Mouse (Mus musculus) brown adipose tissue, adult 24 weeks (tissue): Measurements from ENCODE around the gene Prkce. TPM values are rescaled to one million over a fixed set of nuclear protein-coding genes. Genes with fewer than 3 reads are reported as not detected.

Experiments
- H3K27ac ChIP-seq: fragments of 200-500 bp; replicated peaks from 2 replicates; pipeline ENCODE4 v1.5.1; 2012; ENCODE audit warnings: low read depth, mild to moderate bottlenecking, low read length
- H3K4me1 ChIP-seq: fragments of 200-500 bp; 2 replicates; pipeline ENCODE4 v1.6.1; 2012; ENCODE audit warnings: low read length, mixed read lengths; ENCODE audit not compliant: control insufficient read depth, insufficient read depth, insufficient read length
- H3K4me3 ChIP-seq: fragments of 200-500 bp; 2 replicates; pipeline ENCODE4 v1.5.1; 2012; ENCODE audit warnings: low read depth, mild to moderate bottlenecking, low read length, moderate library complexity; ENCODE audit not compliant: insufficient read depth
- polyA plus RNA-seq: library from polyadenylated mRNA; stranded (reverse); fragments of >200 nt; gene quantifications from 2 replicates; pipeline ENCODE4 v1.2.4, GENCODE M21; 2012; ENCODE audit not compliant: missing spikeins, insufficient read depth, insufficient read length

Gene Prkce
- polyA plus RNA-seq, 1 experiment = 18.0 TPM

DNA sequence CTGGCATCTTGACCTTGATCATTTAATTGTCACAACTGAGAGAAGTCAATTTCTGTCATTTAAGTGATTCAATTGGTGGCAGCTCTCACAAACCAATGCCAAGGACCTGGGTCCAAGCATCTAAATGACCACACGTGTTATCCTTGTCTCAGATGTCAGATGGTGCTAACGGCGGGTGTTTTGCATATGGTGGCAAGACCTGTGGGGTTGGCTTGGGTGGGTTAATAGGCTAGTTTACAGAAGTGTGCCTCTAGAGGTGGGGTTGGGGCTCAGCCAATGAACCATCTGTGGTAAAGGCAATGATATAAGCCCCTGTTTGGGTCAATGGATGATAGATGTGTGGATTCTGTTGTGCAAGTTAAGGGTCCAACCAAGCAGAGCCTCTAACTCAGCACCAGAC is 403.7 kb downstream of the Prkce start:
- H3K4me1 ChIP-seq = no peaks in the 10 kb centered on the region
- H3K27ac ChIP-seq = no peak overlapping the region
- H3K4me3 ChIP-seq = no peak overlapping the region

DNA sequence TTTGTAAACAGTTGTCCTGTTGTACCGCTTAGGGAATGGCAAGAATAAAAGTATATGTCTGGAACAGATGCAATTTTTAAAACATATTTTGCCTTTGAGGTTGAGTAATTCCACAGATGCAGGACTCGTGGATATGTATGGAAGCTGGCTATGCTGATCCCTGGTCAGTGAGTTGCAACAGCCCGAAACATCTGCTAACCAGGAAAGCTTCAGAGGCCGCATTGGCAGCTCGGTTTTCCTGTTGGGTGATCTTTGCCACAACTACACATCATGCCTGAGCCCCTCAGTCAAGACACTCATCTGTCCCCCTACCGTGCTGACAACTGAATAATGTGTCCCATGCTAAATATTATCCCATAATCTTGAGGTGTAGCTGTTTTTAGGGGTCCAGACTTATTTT is 404.6 kb downstream of the Prkce start:
- Histone ChIP-seq H3K4me1 (no peaks in the 10 kb centered on the region), H3K27ac (no peak overlapping the region), H3K4me3 (no peak overlapping the region)

DNA sequence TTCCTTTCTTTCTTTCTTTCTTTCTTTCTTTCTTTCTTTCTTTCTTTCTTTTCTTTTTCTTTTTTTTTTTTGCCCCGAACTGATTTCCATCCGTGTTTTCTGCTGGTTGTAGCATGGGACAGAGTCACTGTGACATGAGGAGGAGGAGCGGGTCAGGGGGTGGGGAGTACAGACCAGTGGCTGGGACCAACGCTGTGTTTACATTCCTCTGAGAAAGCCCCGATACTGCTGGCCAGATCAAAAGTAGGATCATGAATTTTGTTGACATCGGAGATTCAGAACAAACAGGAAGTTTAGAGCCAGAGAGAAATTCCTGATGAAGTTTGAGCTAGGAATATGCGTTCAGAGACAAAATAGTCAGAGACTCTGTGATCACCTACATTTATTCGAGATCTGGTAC is 405.0 kb downstream of the Prkce start:
- H3K27ac ChIP-seq = no peak overlapping the region
- no peaks in the 10 kb centered on the region for H3K4me1 ChIP-seq
- H3K4me3 ChIP-seq = no peak overlapping the region

DNA sequence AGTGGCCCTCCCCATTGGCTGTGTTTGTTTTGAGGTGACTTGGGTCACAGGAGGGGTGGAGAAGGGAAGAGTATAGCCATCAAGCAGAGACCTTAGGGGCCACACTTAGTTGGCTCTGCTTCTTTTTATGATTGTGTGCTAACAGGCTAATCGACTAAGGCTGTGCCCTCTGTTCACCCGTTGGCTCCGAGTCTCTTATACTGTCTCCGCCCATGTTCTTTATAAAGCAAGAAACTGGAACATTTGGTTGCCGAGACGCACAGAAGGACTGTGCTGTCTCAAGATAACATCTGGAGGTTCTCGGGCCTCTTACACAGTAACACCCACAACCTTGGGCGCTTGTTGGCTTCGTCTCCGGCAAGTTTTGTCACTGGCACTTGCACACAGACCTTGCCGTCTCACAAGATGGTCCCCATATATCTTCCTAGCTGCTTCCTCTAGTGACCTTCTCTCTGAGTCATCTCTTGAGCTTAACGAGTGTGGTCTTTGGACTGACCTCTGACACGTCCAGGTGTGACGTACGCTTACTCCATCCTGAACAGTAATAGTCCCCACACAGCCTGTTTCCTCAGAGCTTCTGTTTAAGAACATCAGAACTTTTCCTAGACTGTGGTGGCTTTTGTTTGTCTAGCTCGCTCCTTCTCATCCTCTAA is 406.1 kb downstream of the Prkce start:
- Histone ChIP-seq H3K4me1 (no peaks in the 10 kb centered on the region), H3K27ac (no peak overlapping the region), H3K4me3 (no peak overlapping the region)

DNA sequence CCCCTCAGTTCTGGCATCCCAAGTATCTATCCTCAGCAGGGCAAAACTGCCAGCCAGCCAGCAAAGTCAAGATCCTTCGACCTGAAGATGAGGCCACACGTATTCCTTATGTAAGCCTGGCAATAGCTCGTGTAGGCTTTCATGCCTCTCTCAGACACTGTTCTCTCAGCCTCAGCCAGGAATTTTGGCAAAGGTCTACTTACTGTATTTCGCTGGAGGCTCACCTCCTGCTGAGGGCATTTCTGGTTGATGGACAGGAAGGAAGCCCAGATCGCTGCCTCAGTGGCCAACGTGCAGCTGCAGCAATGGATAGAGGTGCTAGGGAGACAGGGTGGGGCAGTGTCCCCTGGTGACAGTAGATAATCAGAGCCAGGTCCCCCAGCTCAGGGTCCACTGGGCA is 413.1 kb downstream of the Prkce start:
- Histone ChIP-seq H3K4me3 (no peak overlapping the region), H3K4me1 (0 out of 2 replicates have a peak, but pooled peaks cover 2% of the 10 kb centered on the region)

DNA sequence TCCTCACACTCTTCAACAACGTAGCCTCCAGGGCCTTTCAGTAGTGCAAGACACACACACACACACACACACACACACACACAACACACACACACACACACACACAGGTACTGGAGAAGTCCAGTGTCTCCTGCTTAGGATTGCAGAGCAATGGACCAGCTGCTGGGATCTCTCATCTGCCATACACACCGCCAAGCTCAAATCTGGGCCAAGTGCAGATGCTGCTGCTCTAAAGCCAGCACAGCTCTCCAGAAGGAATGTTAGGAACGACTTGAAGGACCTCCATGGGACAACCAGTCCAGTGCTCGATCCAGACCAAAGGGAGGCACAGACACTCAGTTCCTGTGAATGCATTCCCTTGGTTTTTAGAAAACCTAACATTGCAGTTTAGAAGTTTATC is 414.8 kb downstream of the Prkce start:
- Histone ChIP-seq H3K27ac (no peak overlapping the region), H3K4me3 (no peak overlapping the region), H3K4me1 (0 out of 2 replicates have a peak, but pooled peaks cover 2% of the 10 kb centered on the region)

More for the DNA sequence above, 413.1 kb downstream of the Prkce start:
- H3K27ac ChIP-seq = no peak overlapping the region

DNA sequence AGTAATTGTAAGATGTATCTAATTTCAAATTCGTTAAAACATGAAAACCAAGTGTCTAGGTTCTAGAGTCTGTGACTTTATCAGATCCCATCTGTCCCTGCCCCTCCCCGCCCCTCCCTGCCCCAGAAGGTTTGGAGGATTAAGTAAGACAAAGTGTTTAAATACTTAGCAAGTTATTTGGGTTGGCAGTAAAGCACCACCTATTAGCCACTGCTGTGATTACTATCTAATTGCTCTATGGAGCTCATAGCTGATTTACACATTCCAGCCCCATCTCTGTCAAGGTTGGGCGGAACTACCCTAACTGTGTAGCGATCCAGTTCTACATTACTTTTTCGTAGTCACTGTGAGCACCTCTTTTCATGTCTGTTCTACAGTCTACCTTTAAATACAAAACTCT is 418.9 kb downstream of the Prkce start:
- Histone ChIP-seq H3K27ac (no peak overlapping the region), H3K4me1 (peaks cover 16% of the 10 kb centered on the region), H3K4me3 (no peak overlapping the region)

DNA sequence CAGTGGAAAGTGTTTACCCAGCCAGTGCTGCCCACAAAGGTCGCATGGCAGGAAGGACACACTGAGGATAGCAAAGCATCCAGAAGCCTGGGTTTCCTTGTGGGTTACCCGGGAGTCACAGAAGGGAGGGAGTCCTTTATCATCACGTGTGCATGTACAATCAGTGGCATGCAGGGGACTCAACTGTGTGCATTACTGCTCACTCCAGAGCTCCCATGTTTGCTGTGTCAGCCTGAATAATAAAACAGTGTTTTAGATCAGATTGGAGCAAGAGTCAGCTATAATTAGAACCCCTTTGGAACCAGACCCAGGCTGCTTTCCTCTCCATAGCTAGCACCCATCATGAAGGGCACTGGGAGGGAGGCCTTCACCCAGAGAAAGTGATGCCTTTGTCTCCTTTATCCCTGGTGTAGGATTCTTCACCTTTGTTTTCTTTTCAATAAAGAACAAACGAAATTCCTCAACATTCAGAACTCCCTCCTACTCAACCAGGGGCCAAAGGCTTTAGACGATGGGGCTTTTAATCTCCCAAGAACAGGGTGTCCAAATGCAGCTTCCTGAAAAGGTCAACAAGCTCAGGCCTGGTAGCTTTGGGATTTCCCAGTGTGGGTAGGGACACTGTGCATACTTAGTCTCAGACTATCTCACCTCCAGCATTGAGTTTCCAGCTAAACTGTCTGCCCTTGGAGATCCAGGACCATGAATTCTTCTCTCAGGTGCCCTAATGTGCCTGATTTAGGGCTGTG is 421.3 kb downstream of the Prkce start:
- Histone ChIP-seq H3K27ac (peak overlapping the region; percentile 37), H3K4me1 (peaks cover 23% of the 10 kb centered on the region), H3K4me3 (no peak overlapping the region)

DNA sequence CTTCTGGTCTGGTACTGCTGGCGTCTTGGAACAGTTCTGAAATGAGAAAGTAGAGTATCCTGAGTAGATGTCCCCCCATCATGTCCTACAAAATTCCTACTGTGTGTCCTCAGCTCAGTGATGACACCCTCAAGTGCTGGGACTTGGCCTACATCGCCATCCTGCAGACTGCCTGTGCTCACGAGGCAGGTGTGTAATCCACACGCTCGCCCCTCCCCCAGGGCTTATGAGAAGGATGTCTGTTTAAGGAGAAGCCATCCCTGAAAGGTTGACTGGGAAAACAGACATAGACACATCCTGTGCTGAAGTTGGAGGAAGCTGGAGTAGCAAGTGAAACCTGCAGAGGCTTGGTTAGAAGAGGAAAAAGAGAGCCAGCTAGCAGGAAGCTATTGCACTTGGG is 422.1 kb downstream of the Prkce start:
- peak overlapping the region; percentile 37 for H3K27ac ChIP-seq
- no peak overlapping the region for H3K4me3 ChIP-seq
- peaks cover 30% of the 10 kb centered on the region for H3K4me1 ChIP-seq

DNA sequence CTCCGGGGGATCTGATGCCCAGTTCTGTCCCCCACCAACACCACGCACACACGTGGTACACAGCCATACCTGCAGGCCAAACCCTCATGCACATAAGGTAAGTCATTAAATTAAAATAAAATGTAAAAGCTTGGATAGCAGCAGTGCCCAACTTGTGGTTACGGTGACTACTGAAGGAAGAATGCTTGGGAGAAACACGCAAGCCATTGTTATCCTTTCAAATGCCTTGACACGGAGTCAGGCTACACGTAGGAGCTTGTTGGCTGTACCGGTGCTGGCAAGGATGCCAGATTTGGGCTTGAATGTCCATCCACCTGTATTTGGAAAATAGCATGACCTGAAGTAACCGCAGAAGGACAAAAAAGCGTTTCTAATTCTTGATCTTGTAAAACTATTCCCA is 423.7 kb downstream of the Prkce start:
- Histone ChIP-seq H3K27ac (no peak overlapping the region), H3K4me1 (peaks cover 34% of the 10 kb centered on the region), H3K4me3 (no peak overlapping the region)

DNA sequence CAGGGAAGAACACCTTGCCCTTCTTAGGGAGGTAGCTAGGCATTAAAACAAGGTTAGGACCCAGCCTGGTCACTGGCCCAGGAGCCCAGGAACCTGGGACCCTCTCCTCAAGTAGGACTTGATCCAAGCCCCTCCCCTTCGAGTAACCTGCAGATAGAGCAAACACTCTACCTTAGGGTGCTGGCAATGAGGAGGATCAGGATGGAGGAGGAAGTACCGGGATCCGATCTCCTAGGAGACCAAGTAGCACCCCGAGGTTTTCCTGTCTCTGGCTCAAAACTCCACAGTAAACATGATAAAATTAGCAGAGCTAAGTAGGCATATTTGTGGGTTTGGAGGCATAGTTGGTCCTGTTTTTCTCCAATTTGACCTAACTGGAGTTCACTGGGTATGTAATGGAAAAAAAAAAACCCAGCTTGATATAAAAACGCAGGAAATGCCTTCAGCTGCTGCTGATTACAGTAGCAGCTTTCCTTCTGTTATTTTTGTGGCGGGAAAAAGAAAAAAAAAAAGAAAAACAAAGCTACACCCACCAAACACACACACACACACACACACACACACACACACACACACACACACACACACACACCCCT is 425.5 kb downstream of the Prkce start:
- Histone ChIP-seq H3K4me3 (no peak overlapping the region), H3K27ac (peak overlapping the region; percentile 86), H3K4me1 (peaks cover 34% of the 10 kb centered on the region)

DNA sequence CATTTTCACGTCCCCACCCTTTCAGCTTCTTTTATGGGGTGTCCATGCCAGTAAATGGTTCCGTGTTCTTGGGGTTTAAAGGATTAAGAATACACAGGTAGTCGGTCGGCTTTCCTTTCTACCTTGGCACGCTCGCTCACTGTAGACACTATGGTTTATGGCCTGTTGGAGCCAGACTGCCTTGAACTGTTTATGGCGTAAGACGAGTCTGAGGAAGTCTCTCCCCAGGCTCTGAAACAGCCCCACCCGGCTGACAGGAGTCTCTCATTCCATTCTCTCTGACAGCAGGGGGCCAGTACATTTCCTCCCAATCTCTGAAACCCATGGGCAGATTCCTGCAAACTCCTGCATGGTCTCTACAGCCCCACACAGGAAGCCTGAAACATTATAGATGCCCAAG is 427.9 kb downstream of the Prkce start:
- Histone ChIP-seq H3K27ac (no peak overlapping the region), H3K4me3 (no peak overlapping the region)

DNA sequence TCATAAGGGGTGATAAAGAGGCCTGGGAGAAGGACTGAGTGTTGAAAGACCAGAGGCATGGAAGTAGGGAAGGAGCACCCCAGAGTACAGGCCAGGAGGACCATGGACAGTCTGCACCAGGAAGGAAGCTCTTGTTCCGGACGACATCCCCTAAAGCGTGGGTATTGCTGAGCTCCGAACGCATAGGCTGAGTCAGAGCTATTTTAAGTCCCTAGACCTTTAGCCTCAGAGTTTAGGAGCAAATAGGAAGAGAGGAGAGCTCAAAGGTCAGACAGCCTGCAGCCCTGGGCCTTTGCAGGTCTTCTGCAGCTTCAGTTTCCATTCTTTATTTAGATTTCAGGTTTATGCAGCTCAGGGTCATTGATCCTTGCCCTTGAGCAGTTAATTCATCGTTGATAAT is 433.5 kb downstream of the Prkce start:
- Histone ChIP-seq H3K27ac (no peak overlapping the region), H3K4me1 (peaks cover 12% of the 10 kb centered on the region), H3K4me3 (no peak overlapping the region)

More for the DNA sequence above, 427.9 kb downstream of the Prkce start:
- peaks cover 19% of the 10 kb centered on the region for H3K4me1 ChIP-seq

DNA sequence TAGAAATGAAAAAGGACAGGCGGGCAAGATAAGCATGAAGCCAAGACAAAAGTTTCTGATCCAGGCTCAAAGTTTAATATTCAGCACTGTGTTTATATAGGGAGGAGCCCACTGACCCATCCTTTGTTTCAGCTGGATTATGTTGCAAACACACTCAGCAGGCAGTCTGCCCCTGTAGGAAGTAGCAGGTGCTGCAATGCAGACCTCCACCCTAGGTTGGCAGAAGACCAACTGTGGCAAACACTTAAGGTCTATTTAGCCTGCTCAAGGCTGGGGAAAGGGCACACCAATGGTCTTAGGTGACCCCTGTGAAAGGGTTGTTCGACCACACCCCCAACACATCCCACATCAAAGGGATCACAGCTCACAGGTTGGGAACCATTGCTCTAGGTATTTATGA is 434.3 kb downstream of the Prkce start:
- no peak overlapping the region for H3K4me3 ChIP-seq
- peaks cover 12% of the 10 kb centered on the region for H3K4me1 ChIP-seq
- no peak overlapping the region for H3K27ac ChIP-seq

DNA sequence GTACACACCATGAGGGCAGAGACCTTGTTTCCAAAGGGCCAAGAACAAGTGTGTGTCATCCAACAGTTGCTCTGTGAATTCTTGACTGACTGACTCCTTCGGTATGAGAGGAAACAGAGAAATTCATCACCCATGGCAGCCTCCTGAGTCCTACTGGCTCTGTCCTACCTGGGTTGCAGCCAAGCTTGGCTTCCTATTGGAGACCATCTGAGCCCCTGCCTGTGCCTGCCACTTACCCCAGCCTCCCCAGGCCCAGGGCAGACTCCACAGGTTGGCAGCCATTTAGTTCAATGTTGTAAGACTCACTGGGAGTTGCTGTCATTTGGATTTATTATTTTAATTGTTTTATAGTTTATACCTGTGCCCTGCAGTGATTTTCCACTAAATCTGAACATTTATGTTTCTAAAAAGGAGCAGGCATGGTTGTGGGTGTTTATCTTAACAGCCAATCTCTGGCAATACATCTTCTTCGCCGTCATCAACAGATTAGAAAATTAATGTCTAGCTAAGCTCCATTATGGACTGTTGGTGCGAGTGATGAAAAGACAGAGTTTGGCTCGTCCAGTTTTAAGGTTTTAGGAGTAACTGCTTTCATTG is 436.4 kb downstream of the Prkce start:
- H3K27ac ChIP-seq = no peak overlapping the region
- H3K4me1 ChIP-seq = peaks cover 12% of the 10 kb centered on the region
- no peak overlapping the region for H3K4me3 ChIP-seq
